Mouse (Mus musculus) MEL (cell line): ENCODE measurements at regions not wholly inside any gene's neighbourhood (a gene's known extent, or its start where the extent isn't known, plus 50 kb on each side); places are given as distances from the start of the nearest gene placed in this dataset.
"Not testable (repeated sequence)": the region's sequence is repeated elsewhere in the genome, so short reads cannot be mapped to it uniquely, and the experiment has no call there.

Experiments used
- CHD1 ChIP-seq: IDR thresholded peaks from 2 replicates; pipeline ENCODE4 v1.6.1; 2012; ENCODE audit warnings: low read depth, mild to moderate bottlenecking, inconsistent platforms, low read length, improper control_type of control experiment
- CTCF ChIP-seq, 3 experiments: IDR thresholded peaks in 2 of 3; conservative IDR thresholded peaks in 1 of 3; 2 replicates each; pipeline ENCODE4 v1.5.1; 2011 to 2012; ENCODE audit warnings: low read length in 3 of 3, low read depth in 2 of 3, mild to moderate bottlenecking in 2 of 3, improper control_type of control experiment in 1 of 3, inconsistent platforms in 1 of 3, mixed read lengths in 1 of 3, moderate library complexity in 1 of 3; ENCODE audit not compliant: control insufficient read depth in 1 of 3, insufficient read depth in 1 of 3, poor library complexity in 1 of 3, severe bottlenecking in 1 of 3
- ZC3H11A ChIP-seq: IDR thresholded peaks from 2 replicates; pipeline ENCODE4 v1.6.1; 2012; ENCODE audit warnings: low read depth, mild to moderate bottlenecking, inconsistent platforms, low read length, improper control_type of control experiment

GRCm38 (mm10) chr9:98234731-98235130 is 52.5 kb upstream of the Nmnat3 start:
- TF ChIP-seq CHD1; ZC3H11A; CTCF (IDR thresholded peaks at IDR 0.05 in 2 of 3, conservative IDR thresholded peaks at IDR 0.05 in 1 of 3; ENCODE audit: control insufficient read depth in 1 of 3, insufficient read depth in 1 of 3, low read depth in 2 of 3, low read length in 3 of 3, poor library complexity in 1 of 3, severe bottlenecking in 1 of 3): not testable (repeated sequence)
